Mouse (Mus musculus) G1E (cell line): ENCODE measurements around the gene Pkig.

Experiments
- CTCF ChIP-seq: IDR thresholded peaks from 2 replicates; pipeline ENCODE4 v1.5.1; 2012; ENCODE audit warnings: low read depth, low read length, inconsistent platforms, mixed read lengths
- GATA1 ChIP-seq: IDR thresholded peaks from 2 replicates; pipeline ENCODE4 v1.6.1; 2012; ENCODE audit warnings: borderline replicate concordance, low read length, inconsistent platforms, mixed read lengths
- POLR2AphosphoS5 ChIP-seq: IDR thresholded peaks from 2 replicates; pipeline ENCODE4 v1.6.1; 2012; ENCODE audit warnings: low read depth, low read length, inconsistent platforms; ENCODE audit not compliant: insufficient replicate concordance
- TAL1 ChIP-seq: conservative IDR thresholded peaks from 2 replicates; pipeline ENCODE4 v1.6.1; 2012; ENCODE audit warnings: low read depth, low read length, inconsistent platforms, mixed read lengths

- TF ChIP-seq CTCF (no peak), GATA1 (no peak), TAL1 (no peak), POLR2AphosphoS5 (no peak)
Observed at GRCm38 (mm10) chr2:163719616-163720015, 61.4 kb downstream of the Pkig start.
